Mouse (Mus musculus): ENCODE measurements around the gene Gpr107. TPM values are rescaled to one million over a fixed set of nuclear protein-coding genes. Genes with fewer than 3 reads are reported as not detected.
"Not testable (repeated sequence)": the region's sequence is repeated elsewhere in the genome, so short reads cannot be mapped to it uniquely, and the experiment has no call there.

Gpr107 gene
- polyA plus RNA-seq, 1 experiment from 2014 or later = 33.2 TPM

- peak; percentile 73 for ATAC-seq (ENCODE audit: insufficient read depth, low FRiP score, low read depth)
- H3K27ac ChIP-seq = peak overlapping the region; percentile 93
- H3K9me3 ChIP-seq = no peaks in the 10 kb centered on the region
- no peak overlapping the region for H3K4me2 ChIP-seq
- no peak overlapping the region for H3K4me3 ChIP-seq (replicated peaks)
- H3K36me3 ChIP-seq = peaks cover 20% of the 10 kb centered on the region
- H3K27me3 ChIP-seq (replicated peaks) = no peaks in the 10 kb centered on the region
- 23% methylated on average over 5 of the region's 5 CpGs for WGBS
- peaks cover 29% of the 10 kb centered on the region for H3K4me1 ChIP-seq
- H3K9ac ChIP-seq = no peak overlapping the region
These were observed 12.8 kb downstream of the Gpr107 start for GRCm38 (mm10) chr2:31164841-31165455.

GRCm38 (mm10) chr2:31165529-31165928 is 13.4 kb downstream of the Gpr107 start:
- H3K9me3 ChIP-seq = no peaks in the 10 kb centered on the region
- peak overlapping the region; percentile 93 for H3K27ac ChIP-seq
- WGBS = 49% methylated on average over 4 of the region's 4 CpGs
- H3K27me3 ChIP-seq (replicated peaks) = no peaks in the 10 kb centered on the region
- H3K4me1 ChIP-seq = peaks cover 29% of the 10 kb centered on the region
- H3K36me3 ChIP-seq = peaks cover 24% of the 10 kb centered on the region
- no peak overlapping the region for H3K9ac ChIP-seq
- no peak for ATAC-seq (ENCODE audit: insufficient read depth, low FRiP score, low read depth)
- no peak overlapping the region for H3K4me2 ChIP-seq
- H3K4me3 ChIP-seq (replicated peaks) = no peak overlapping the region

DNA sequence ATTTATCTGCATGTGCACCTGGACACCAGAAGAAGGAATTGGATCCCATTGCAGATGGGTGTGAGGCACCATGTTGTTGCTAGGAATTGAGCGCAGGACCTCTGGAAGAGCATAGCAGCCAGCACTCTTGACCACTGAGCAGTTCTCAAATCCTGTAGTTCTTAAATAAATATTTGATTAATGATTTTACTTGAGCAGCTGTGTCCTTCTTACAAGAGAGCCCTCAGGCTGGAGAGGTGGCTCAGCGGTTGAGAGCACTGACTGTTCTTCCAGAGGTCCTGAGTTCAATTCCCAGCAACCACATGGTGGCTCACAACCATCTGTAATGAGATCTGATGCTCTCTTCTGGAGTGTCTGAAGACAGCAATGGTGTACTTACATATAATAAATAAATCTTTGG is 15.5 kb downstream of the Gpr107 start:
- peaks cover 38% of the 10 kb centered on the region for H3K36me3 ChIP-seq
- not testable (repeated sequence) for H3K27ac ChIP-seq; ATAC-seq (ENCODE audit: insufficient read depth, low FRiP score, low read depth); H3K9ac ChIP-seq; H3K4me2 ChIP-seq; H3K9me3 ChIP-seq; H3K4me3 ChIP-seq (replicated peaks); H3K27me3 ChIP-seq (replicated peaks)
- H3K4me1 ChIP-seq = peaks cover 29% of the 10 kb centered on the region
- WGBS = 62% methylated on average over 2 of the region's 2 CpGs

GRCm38 (mm10) chr2:31169001-31169400 is 16.9 kb downstream of the Gpr107 start:
- no peaks in the 10 kb centered on the region for H3K27me3 ChIP-seq (replicated peaks)
- H3K4me1 ChIP-seq = peaks cover 22% of the 10 kb centered on the region
- H3K9me3 ChIP-seq = no peaks in the 10 kb centered on the region
- 82% methylated on average over 10 of the region's 10 CpGs for WGBS
- ATAC-seq (ENCODE audit: insufficient read depth, low FRiP score, low read depth) = no peak
- H3K36me3 ChIP-seq = peaks cover 49% of the 10 kb centered on the region
- H3K9ac ChIP-seq = no peak overlapping the region
- no peak overlapping the region for H3K27ac ChIP-seq
- H3K4me3 ChIP-seq (replicated peaks) = no peak overlapping the region
- H3K4me2 ChIP-seq = no peak overlapping the region

DNA sequence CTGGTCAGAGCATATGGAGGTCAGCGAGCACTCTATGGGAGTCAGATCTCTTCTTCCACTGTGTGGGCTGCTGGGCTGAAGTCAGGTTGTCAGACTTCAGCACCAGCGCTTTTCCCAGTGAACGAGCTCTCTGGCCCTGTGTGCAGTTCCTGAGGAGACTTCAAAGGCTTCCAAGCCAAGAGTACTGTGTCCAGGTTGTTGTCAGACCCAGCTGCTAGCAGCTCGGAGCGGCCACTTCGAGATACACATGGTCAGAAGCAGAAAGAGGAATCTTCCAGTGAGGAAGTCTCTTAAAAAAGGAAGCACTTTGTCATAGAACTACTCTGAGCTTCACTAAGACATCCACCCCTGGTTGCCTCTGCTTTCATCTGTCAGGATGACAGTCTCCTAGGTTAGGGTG is 18.0 kb downstream of the Gpr107 start:
- ATAC-seq (ENCODE audit: insufficient read depth, low FRiP score, low read depth) = no peak
- Histone ChIP-seq H3K4me3 (replicated peaks) (no peak overlapping the region), H3K27ac (no peak overlapping the region), H3K4me1 (peaks cover 12% of the 10 kb centered on the region), H3K36me3 (peaks cover 58% of the 10 kb centered on the region), H3K9me3 (no peaks in the 10 kb centered on the region), H3K9ac (no peak overlapping the region), H3K4me2 (no peak overlapping the region), H3K27me3 (replicated peaks) (no peaks in the 10 kb centered on the region)
- WGBS = 86% methylated on average over 6 of the region's 6 CpGs

- peak overlapping the region; percentile 62 for H3K27ac ChIP-seq
- WGBS = 74% methylated on average over 5 of the region's 5 CpGs
- no peak overlapping the region for H3K9ac ChIP-seq
- H3K9me3 ChIP-seq = no peaks in the 10 kb centered on the region
- H3K27me3 ChIP-seq (replicated peaks) = no peaks in the 10 kb centered on the region
- ATAC-seq (ENCODE audit: insufficient read depth, low FRiP score, low read depth) = peak; percentile 71; the same call in 1 of the 2 replicates
- no peak overlapping the region for H3K4me2 ChIP-seq
- H3K36me3 ChIP-seq = peaks cover 72% of the 10 kb centered on the region
- peaks cover 7% of the 10 kb centered on the region; the same call in 1 of the 2 replicates for H3K4me1 ChIP-seq
- H3K4me3 ChIP-seq (replicated peaks) = no peak overlapping the region
These were observed 19.9 kb downstream of the Gpr107 start for GRCm38 (mm10) chr2:31172001-31172400.

DNA sequence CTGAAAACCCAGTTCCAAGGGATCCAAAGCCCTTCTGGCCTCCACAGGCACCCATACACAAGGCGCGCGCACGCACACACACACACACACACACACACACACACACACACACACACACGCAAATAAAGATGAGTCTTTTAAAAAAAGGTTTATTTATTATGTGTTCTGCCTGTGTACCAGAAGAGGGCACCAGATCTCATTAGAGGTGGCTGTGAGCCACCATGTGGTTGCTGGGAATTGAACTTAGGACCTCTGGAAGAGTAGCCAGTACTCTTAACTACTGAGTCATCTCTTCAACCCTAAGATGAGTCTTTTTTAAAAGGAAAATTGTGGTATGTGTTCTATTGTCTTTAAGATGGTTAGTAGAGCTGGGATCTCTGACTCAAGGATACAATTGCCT is 20.4 kb downstream of the Gpr107 start:
- Histone ChIP-seq H3K27me3 (replicated peaks) (no peaks in the 10 kb centered on the region), H3K36me3 (peaks cover 76% of the 10 kb centered on the region), H3K9me3 (no peaks in the 10 kb centered on the region), H3K9ac (no peak overlapping the region), H3K27ac (no peak overlapping the region), H3K4me2 (no peak overlapping the region), H3K4me3 (replicated peaks) (no peak overlapping the region), H3K4me1 (peaks cover 4% of the 10 kb centered on the region; the same call in 1 of the 2 replicates)
- 88% methylated on average over 5 of the region's 5 CpGs for WGBS
- no peak for ATAC-seq (ENCODE audit: insufficient read depth, low FRiP score, low read depth)

- peaks cover 80% of the 10 kb centered on the region for H3K36me3 ChIP-seq
- H3K4me3 ChIP-seq (replicated peaks) = no peak overlapping the region
- no peaks in the 10 kb centered on the region for H3K9me3 ChIP-seq
- no peak overlapping the region for H3K27ac ChIP-seq
- no peak overlapping the region for H3K4me2 ChIP-seq
- no peak overlapping the region for H3K9ac ChIP-seq
- no peaks in the 10 kb centered on the region for H3K4me1 ChIP-seq
- whole genome bisulfite sequencing = 64% methylated on average over 4 of the region's 4 CpGs
- no peaks in the 10 kb centered on the region for H3K27me3 ChIP-seq (replicated peaks)
- ATAC-seq (ENCODE audit: insufficient read depth, low FRiP score, low read depth) = no peak
These were observed 21.2 kb downstream of the Gpr107 start for GRCm38 (mm10) chr2:31173290-31173689.

GRCm38 (mm10) chr2:31178593-31178992 is 26.5 kb downstream of the Gpr107 start:
- 81% methylated on average over 6 of the region's 6 CpGs for WGBS
- H3K9me3 ChIP-seq; H3K9ac ChIP-seq; H3K4me1 ChIP-seq; H3K4me3 ChIP-seq (replicated peaks); H3K27ac ChIP-seq; ATAC-seq (ENCODE audit: insufficient read depth, low FRiP score, low read depth); H3K27me3 ChIP-seq (replicated peaks); H3K4me2 ChIP-seq: not testable (repeated sequence)
- H3K36me3 ChIP-seq = peaks cover 54% of the 10 kb centered on the region

GRCm38 (mm10) chr2:31179471-31179870 is 27.4 kb downstream of the Gpr107 start:
- no peak for ATAC-seq (ENCODE audit: insufficient read depth, low FRiP score, low read depth)
- no peak overlapping the region for H3K27ac ChIP-seq
- H3K9me3 ChIP-seq = no peaks in the 10 kb centered on the region
- peaks cover 49% of the 10 kb centered on the region for H3K36me3 ChIP-seq
- H3K4me3 ChIP-seq (replicated peaks) = no peak overlapping the region
- 79% methylated on average over 7 of the region's 7 CpGs for WGBS
- H3K4me1 ChIP-seq = no peaks in the 10 kb centered on the region
- no peaks in the 10 kb centered on the region for H3K27me3 ChIP-seq (replicated peaks)
- H3K9ac ChIP-seq = no peak overlapping the region
- no peak overlapping the region for H3K4me2 ChIP-seq

DNA sequence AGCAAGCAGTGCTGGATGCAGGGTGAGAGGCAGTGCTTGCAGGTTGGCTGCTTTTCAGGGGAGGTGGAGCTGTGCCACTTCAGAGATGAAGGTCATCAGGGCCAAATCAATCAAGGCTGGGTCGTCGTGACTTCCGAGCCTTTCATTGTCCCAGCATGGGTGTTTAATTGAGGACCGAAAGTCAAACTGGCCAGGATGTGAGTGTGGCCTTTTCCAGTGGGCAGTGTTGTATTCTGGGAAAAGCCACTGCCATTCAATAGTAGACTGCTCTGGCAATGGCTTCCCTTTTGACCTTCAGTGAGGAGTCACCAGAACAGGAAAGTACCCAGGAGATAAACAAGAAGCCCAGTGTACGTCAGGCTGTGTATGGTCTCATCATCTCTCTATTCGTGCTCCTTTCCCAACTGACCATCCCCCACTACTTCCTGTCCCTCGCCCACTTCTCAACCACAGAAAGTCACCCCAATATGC is 28.0 kb downstream of the Gpr107 start:
- Histone ChIP-seq H3K36me3 (peaks cover 44% of the 10 kb centered on the region), H3K27me3 (replicated peaks) (no peaks in the 10 kb centered on the region), H3K9ac (no peak overlapping the region), H3K4me3 (replicated peaks) (no peak overlapping the region), H3K4me1 (no peaks in the 10 kb centered on the region), H3K4me2 (no peak overlapping the region), H3K9me3 (no peaks in the 10 kb centered on the region), H3K27ac (no peak overlapping the region)
- ATAC-seq (ENCODE audit: insufficient read depth, low FRiP score, low read depth) = no peak
- WGBS = 45% methylated on average over 7 of the region's 7 CpGs

- Histone ChIP-seq H3K9me3 (no peaks in the 10 kb centered on the region), H3K4me3 (replicated peaks) (no peak overlapping the region), H3K36me3 (peaks cover 42% of the 10 kb centered on the region), H3K4me1 (no peaks in the 10 kb centered on the region), H3K27me3 (replicated peaks) (no peaks in the 10 kb centered on the region), H3K27ac (no peak overlapping the region), H3K4me2 (no peak overlapping the region), H3K9ac (no peak overlapping the region)
- ATAC-seq (ENCODE audit: insufficient read depth, low FRiP score, low read depth) = no peak
- 82% methylated on average over 6 of the region's 6 CpGs for WGBS
These were observed 30.7 kb downstream of the Gpr107 start for GRCm38 (mm10) chr2:31182786-31183330.

All from stomach, embryonic 15.5 days (tissue).